Mouse (Mus musculus) heart, embryonic 16.5 days (tissue): ENCODE results near the gene Exog. TPM values are rescaled to one million over a fixed set of nuclear protein-coding genes. Genes with fewer than 3 reads are reported as not detected.

Experiments
- ATAC-seq: fragments of 200-750 bp; cut with Nextera tagmentation; replicated peaks from 2 replicates; pipeline ENCODE4 v1.8.0; 2017; ENCODE audit warnings: moderate number of reproducible peaks; ENCODE audit not compliant: insufficient read depth, low FRiP score; ENCODE audit errors: extremely low read depth
- H3K27ac ChIP-seq: fragments of 300-500 bp; sonication (generic); 2 replicates; pipeline ENCODE4 v1.5.1; 2014; ENCODE audit warnings: mild to moderate bottlenecking, low read length, control low read depth, moderate library complexity
- H3K27me3 ChIP-seq: fragments of 300-500 bp; sonication (generic); 2 replicates; pipeline ENCODE4 v1.6.1; 2014; ENCODE audit warnings: low read length, mixed read lengths; ENCODE audit not compliant: control insufficient read depth, insufficient read depth
- H3K36me3 ChIP-seq: fragments of 300-500 bp; sonication (generic); 2 replicates; pipeline ENCODE4 v1.6.1; 2014; ENCODE audit not compliant: control insufficient read depth, insufficient read depth
- H3K4me1 ChIP-seq: fragments of 300-500 bp; sonication (generic); 2 replicates; pipeline ENCODE4 v1.6.1; 2014; ENCODE audit warnings: low read length, mixed read lengths; ENCODE audit not compliant: control insufficient read depth, insufficient read depth
- H3K4me2 ChIP-seq: fragments of 300-500 bp; sonication (generic); 2 replicates; pipeline ENCODE4 v1.6.1; 2014; ENCODE audit warnings: low read depth, mild to moderate bottlenecking, control low read depth, low read length
- H3K4me3 ChIP-seq: fragments of 300-500 bp; sonication (generic); 2 replicates; pipeline ENCODE4 v1.5.1; 2014; ENCODE audit warnings: mild to moderate bottlenecking, control low read depth, low read length
- H3K9ac ChIP-seq: fragments of 300-500 bp; sonication (generic); 2 replicates; pipeline ENCODE4 v1.6.1; 2014; ENCODE audit warnings: low read length, control low read depth
- H3K9me3 ChIP-seq: fragments of 300-500 bp; sonication (generic); replicated peaks from 2 replicates; pipeline ENCODE4 v1.6.1; 2016; ENCODE audit warnings: low read length; ENCODE audit not compliant: control insufficient read depth
- WGBS: fragments of 180-500 bp; shearing (Covaris S2); extraction: QIAGEN DNeasy Blood & Tissue Kit; methylation state at CpG from one replicate; pipeline ENCODE4 v1.1.7; 2014; 5-methylcytosine and 5-hydroxymethylcytosine counted together
- polyA plus RNA-seq: library from polyadenylated mRNA; unstranded; fragments of >200 nt; fragmentation: Nextera tagmentation; extraction: Ambion mirVana; gene quantifications from 2 replicates; pipeline ENCODE4 v1.2.1, GENCODE M21; 2015

The Exog gene
- polyA plus RNA-seq, 1 experiment from 2014 or later, result 11.1 TPM

DNA sequence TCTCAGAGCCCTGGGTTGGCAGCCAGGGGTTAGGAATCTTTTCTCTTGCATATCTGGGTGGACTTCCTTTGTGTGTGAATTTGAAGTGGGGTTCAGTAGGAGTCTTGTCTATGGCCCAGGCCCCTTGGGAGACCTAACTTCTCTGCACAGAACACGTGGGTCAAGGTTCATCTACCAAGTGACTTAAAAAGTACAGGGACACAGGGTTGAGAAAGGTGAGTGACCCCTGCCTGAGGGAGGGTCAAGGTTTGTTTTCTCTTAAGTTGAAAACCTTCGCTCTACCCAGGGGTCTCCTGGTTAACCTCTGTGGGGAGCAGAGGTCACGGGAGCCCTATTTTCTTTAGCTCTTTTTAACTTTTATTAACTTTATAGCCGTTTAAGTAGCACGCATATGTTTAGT lies 34.9 kb upstream of the Exog start:
- H3K36me3 ChIP-seq, result peaks cover 21% of the 10 kb centered on the region
- no peak for ATAC-seq
- H3K4me2 ChIP-seq, result no peak overlapping the region
- H3K4me1 ChIP-seq, result peaks cover 13% of the 10 kb centered on the region
- peaks cover 25% of the 10 kb centered on the region for H3K9me3 ChIP-seq
- peak overlapping the region; percentile 76; the same call in 1 of the 2 replicates for H3K27ac ChIP-seq
- 84% methylated on average over 5 of the region's 5 CpGs for WGBS
- H3K27me3 ChIP-seq, result no peaks in the 10 kb centered on the region
- no peak overlapping the region for H3K9ac ChIP-seq
- no peak overlapping the region for H3K4me3 ChIP-seq

DNA sequence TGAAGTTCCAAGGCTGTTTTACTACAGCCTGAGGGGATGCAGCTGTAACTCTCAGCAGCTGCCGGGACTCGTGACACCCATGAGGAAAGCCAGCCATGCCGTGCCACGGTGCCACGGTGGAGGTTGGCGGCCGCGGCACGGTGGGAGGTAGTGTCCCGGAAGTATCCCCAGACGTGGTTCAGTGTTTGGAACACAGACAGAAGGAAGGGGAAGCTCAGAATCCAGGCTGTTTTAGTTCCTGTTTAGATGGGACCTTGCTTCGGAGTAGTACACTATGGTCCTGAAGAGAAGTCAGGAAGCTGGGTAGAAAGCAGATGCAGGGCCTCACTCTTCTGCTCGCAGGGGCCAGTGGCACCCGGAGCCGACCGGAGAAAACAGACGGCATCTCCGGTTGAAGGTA lies 26.7 kb upstream of the Exog start:
- H3K27me3 ChIP-seq, result no peaks in the 10 kb centered on the region
- peaks cover 2% of the 10 kb centered on the region; the same call in 1 of the 2 replicates for H3K36me3 ChIP-seq
- no peak for ATAC-seq
- H3K9ac ChIP-seq, result no peak overlapping the region
- H3K4me1 ChIP-seq, result peaks cover 9% of the 10 kb centered on the region
- no peak overlapping the region for H3K4me2 ChIP-seq
- no peak overlapping the region for H3K4me3 ChIP-seq
- H3K9me3 ChIP-seq, result peaks cover 6% of the 10 kb centered on the region
- no peak overlapping the region for H3K27ac ChIP-seq
- WGBS, result 59% methylated on average over 18 of the region's 18 CpGs

DNA sequence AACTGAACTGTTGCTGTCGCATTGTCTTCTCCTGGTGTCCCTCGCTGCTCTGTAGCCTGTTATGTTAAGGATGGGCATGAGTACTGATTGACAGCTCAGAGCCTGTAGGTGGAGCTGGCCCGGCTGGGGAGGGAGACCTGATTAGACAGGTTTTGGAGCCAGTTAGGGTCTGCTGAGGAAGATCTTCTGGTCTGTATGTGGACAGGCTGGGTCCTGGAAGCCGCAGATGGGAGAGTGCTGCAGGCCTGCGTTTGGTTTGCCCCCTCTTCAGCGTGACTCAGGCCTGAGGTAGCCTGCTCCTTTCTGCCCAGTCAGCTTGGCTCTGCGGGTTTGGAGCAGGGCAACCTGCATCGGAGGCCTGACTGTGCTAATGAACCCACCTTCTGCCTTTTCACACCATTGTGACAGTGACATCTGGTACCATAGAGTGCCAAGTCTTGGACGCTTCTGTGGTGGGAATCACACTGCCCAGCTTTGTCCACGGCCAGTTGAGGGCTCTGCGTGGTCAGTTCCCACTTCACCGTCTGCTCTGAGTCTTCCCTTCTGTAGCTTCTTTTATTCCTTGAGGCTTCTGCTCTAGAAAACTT lies 24.8 kb upstream of the Exog start:
- H3K27ac ChIP-seq, result no peak overlapping the region

DNA sequence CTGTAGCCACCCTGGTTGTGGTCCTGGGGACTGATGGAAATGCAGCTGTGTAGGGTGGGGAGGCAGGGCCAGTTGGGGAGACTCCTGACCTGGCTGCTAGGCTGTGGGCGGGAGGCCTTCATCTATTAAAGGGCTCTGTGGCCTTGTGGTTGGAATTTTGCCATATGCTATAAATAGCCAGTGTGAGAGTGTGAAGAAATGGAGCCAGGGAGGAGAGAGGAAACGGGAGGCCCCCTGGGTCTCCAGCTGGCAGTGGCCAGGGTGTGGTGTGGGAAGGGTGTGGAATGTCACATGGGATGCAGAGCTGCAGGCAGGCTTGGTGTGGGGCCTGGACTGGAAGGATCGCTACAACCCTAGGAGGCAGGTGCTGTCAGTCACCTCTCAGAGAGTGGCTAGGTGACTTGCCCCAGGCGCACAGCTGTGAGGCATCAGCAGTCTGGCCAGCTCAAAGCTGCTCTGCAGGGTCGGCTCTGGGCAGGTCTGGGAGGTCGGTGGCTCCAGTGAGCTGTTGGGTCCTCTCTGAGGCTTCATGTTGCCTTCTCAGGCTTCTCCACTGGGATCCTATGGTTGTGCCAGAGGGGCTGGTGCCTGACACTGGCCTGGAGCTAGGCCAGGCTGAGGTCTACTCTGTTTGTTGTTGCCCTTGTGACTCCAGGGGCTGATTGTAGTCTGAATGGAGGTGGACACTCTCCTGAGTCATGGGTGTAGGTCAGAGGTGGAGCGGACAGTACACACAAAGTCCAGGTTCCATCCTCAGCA lies 19.3 kb upstream of the Exog start:
- Histone ChIP-seq H3K27ac (peak overlapping the region; percentile 89), H3K9ac (peak overlapping the region; percentile 9), H3K4me2 (peak overlapping the region; percentile 49), H3K4me3 (no peak overlapping the region; the same call in 1 of the 2 replicates), H3K27me3 (no peaks in the 10 kb centered on the region), H3K36me3 (no peaks in the 10 kb centered on the region), H3K9me3 (no peaks in the 10 kb centered on the region), H3K4me1 (peaks cover 33% of the 10 kb centered on the region)
- WGBS, result 19% methylated on average over 7 of the region's 7 CpGs
- peak; percentile 92 for ATAC-seq

More for the DNA sequence above, 24.8 kb upstream of the Exog start:
- H3K9ac ChIP-seq, result no peak overlapping the region
- no peaks in the 10 kb centered on the region for H3K27me3 ChIP-seq
- no peaks in the 10 kb centered on the region for H3K9me3 ChIP-seq
- no peak overlapping the region for H3K4me3 ChIP-seq
- 0 out of 2 replicates have a peak, but pooled peaks have one; percentile 41 for ATAC-seq
- 72% methylated on average over 12 of the region's 12 CpGs for WGBS
- H3K36me3 ChIP-seq, result no peaks in the 10 kb centered on the region
- H3K4me1 ChIP-seq, result peaks cover 17% of the 10 kb centered on the region
- H3K4me2 ChIP-seq, result no peak overlapping the region

DNA sequence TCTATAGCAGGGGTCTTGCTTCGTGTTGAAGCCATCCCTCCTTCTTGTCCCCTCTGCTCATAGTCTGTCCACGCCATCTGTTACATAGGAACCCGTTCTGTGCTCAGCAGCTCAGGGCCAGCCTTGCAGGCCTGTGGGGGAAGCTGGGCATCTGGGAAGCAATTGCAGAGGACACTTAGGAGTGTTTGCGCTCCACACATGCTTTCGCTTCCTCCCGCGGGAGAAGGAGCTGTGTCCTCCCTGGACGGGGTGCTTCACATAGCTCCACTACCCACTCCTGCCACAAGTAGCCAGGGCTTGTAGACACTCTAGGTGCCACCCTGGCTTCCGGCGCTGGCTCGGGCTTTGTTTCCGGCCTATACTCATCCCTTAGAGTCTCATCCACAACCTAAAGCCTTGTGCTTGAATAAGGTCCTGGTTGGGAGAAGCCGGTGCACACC lies 18.7 kb upstream of the Exog start:
- no peaks in the 10 kb centered on the region for H3K27me3 ChIP-seq
- no peaks in the 10 kb centered on the region for H3K9me3 ChIP-seq
- WGBS, result 69% methylated on average over 13 of the region's 13 CpGs
- H3K4me3 ChIP-seq, result no peak overlapping the region
- no peak overlapping the region for H3K4me2 ChIP-seq
- no peak for ATAC-seq
- H3K9ac ChIP-seq, result peak overlapping the region; percentile 9; the same call in 1 of the 2 replicates
- peaks cover 30% of the 10 kb centered on the region for H3K4me1 ChIP-seq
- H3K36me3 ChIP-seq, result 0 out of 2 replicates have a peak, but pooled peaks cover under 1% of the 10 kb centered on the region
- peak overlapping the region; percentile 89 for H3K27ac ChIP-seq

DNA sequence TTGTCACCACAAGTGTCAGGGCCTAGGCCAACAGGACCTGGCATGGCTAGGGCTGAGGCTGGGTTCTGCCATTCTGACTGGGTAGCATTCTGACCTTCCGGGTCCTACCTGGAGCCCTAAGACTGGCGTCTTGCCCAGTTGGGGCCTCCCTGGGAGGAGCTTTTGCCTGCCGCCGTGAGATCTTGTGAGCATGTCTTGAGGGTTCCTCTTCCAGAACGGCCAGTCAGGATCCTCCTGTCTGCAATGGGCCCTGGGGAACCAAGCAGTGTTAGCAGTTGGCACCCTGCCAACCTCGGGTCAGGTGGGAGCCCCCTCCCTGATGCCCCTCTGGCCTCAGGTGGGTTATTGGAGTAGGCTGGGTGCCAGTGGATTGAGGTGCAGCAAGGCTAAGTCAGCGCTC lies 18.3 kb upstream of the Exog start:
- Histone ChIP-seq H3K9me3 (no peaks in the 10 kb centered on the region), H3K36me3 (0 out of 2 replicates have a peak, but pooled peaks cover 3% of the 10 kb centered on the region), H3K27ac (no peak overlapping the region; the same call in 1 of the 2 replicates), H3K4me1 (peaks cover 30% of the 10 kb centered on the region), H3K4me3 (no peak overlapping the region), H3K9ac (peak overlapping the region; percentile 9; the same call in 1 of the 2 replicates), H3K27me3 (no peaks in the 10 kb centered on the region), H3K4me2 (peak overlapping the region; percentile 14; the same call in 1 of the 2 replicates)
- ATAC-seq, result no peak
- WGBS, result 40% methylated on average over 7 of the region's 7 CpGs

DNA sequence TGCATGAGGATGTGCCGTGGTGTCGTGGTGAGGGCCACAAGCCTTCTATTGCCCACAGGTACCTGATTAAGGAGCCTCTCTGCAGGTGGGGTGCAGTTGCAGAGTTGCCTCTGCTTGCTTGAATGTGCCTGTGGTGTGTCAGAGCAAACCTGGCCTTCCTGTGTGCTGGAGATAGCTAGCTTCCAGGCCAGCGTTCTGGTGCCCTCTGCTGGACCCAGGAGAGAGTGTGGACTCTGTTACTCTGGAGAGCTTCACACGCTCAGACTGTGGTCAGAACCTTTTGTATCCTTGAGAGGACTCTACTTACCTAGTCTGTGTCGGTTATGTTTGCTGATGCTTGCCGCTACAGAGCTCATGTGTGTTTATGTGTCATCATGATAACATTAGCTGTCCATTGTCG lies 14.4 kb upstream of the Exog start:
- no peak overlapping the region for H3K4me2 ChIP-seq
- no peaks in the 10 kb centered on the region for H3K27me3 ChIP-seq
- ATAC-seq, result peak; percentile 68; the same call in 1 of the 2 replicates
- WGBS, result 39% methylated on average over 7 of the region's 7 CpGs
- H3K9me3 ChIP-seq, result no peaks in the 10 kb centered on the region
- H3K27ac ChIP-seq, result no peak overlapping the region
- no peak overlapping the region for H3K9ac ChIP-seq
- H3K4me1 ChIP-seq, result peaks cover 18% of the 10 kb centered on the region
- peaks cover 15% of the 10 kb centered on the region for H3K36me3 ChIP-seq
- no peak overlapping the region for H3K4me3 ChIP-seq

DNA sequence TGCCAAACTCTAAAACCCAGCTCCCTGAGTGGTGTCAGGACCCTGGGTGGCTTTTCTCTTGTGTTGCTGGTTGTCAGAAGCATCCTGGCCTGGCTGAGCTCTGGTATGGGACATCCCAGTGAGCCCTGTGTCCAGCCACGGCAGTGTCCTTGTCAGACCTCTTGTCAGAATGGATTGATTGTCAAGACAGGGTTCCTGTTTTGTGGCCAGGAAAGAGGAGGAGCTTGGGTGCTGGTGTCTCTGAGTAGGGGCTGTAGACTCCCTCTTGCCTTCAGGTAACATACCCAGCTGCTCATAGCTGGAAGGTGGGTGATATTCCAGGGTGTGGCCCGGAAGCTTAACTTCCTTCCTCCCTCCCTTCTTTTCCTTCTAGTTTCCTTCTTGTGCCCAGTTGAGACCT lies 8.9 kb upstream of the Exog start:
- 66% methylated on average over 2 of the region's 2 CpGs for WGBS
- Histone ChIP-seq H3K4me3 (no peak overlapping the region), H3K27ac (no peak overlapping the region), H3K9me3 (no peaks in the 10 kb centered on the region), H3K4me1 (no peaks in the 10 kb centered on the region), H3K4me2 (no peak overlapping the region), H3K36me3 (peaks cover 15% of the 10 kb centered on the region), H3K9ac (no peak overlapping the region), H3K27me3 (no peaks in the 10 kb centered on the region)
- no peak for ATAC-seq

DNA sequence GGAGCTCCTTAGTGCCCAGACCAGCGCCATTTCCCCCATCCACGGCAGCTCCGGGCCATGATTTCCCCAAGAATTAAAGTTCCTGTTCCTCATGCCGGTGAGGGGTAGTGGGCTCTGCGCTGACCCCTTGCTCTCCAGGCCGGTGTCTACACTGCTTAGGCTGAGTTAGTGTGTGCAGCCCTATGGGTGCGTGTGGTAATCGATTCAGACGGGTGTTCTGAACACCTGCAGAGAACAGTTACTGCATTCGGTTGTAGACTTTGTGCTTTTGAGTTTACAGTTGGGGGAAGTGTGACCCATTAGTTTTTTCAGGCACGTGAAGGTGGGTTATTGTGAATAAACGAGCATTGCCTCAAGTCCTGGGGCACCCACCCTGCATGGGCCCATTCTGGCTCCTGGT lies 6.7 kb upstream of the Exog start:
- no peak overlapping the region for H3K27ac ChIP-seq
- no peaks in the 10 kb centered on the region for H3K27me3 ChIP-seq
- H3K4me2 ChIP-seq, result no peak overlapping the region
- no peak overlapping the region for H3K9ac ChIP-seq
- no peak for ATAC-seq
- H3K9me3 ChIP-seq, result no peaks in the 10 kb centered on the region
- no peak overlapping the region for H3K4me3 ChIP-seq
- H3K4me1 ChIP-seq, result no peaks in the 10 kb centered on the region
- WGBS, result 94% methylated on average over 12 of the region's 12 CpGs
- H3K36me3 ChIP-seq, result peaks cover 7% of the 10 kb centered on the region; the same call in 1 of the 2 replicates
